Mouse (Mus musculus) hindbrain, embryonic 16.5 days (tissue): ENCODE results near the gene Reg3g. TPM values are rescaled to one million over a fixed set of nuclear protein-coding genes. Genes with fewer than 3 reads are reported as not detected.

Experiments used
- ATAC-seq: fragments of 200-750 bp; cut with Nextera tagmentation; 2 replicates; pipeline ENCODE4 v1.8.0; 2017; ENCODE audit warnings: moderate TSS enrichment, moderate library complexity
- H3K27ac ChIP-seq: fragments of 300-500 bp; sonication (generic); 2 replicates; pipeline ENCODE4 v1.5.1; 2014; ENCODE audit warnings: low read depth, mild to moderate bottlenecking, control low read depth, low read length, moderate library complexity
- H3K27me3 ChIP-seq: fragments of 300-500 bp; sonication (generic); replicated peaks from 2 replicates; pipeline ENCODE4 v1.6.1; 2014; ENCODE audit warnings: low read length; ENCODE audit not compliant: control insufficient read depth, insufficient read depth
- H3K36me3 ChIP-seq: fragments of 300-500 bp; sonication (generic); 2 replicates; pipeline ENCODE4 v1.6.1; 2014; ENCODE audit warnings: mild to moderate bottlenecking, low read length, moderate library complexity, mixed read lengths; ENCODE audit not compliant: control insufficient read depth, insufficient read depth
- H3K4me1 ChIP-seq: fragments of 300-500 bp; sonication (generic); 2 replicates; pipeline ENCODE4 v1.6.1; 2014; ENCODE audit warnings: low read depth, low read length; ENCODE audit not compliant: control insufficient read depth, insufficient read depth
- H3K4me2 ChIP-seq: fragments of 300-500 bp; sonication (generic); 2 replicates; pipeline ENCODE4 v1.6.1; 2014; ENCODE audit warnings: mild to moderate bottlenecking, low read length, control low read depth, moderate library complexity
- H3K4me3 ChIP-seq: fragments of 300-500 bp; sonication (generic); 2 replicates; pipeline ENCODE4 v1.5.1; 2014; ENCODE audit warnings: mild to moderate bottlenecking, low read length, control low read depth, moderate library complexity
- H3K9ac ChIP-seq: fragments of 300-500 bp; sonication (generic); 2 replicates; pipeline ENCODE4 v1.6.1; 2014; ENCODE audit warnings: low read depth, mild to moderate bottlenecking, control low read depth, low read length, moderate library complexity
- H3K9me3 ChIP-seq: fragments of 300-500 bp; sonication (generic); 2 replicates; pipeline ENCODE4 v1.6.1; 2014; ENCODE audit warnings: mild to moderate bottlenecking, low read length, moderate library complexity; ENCODE audit not compliant: control insufficient read depth
- WGBS: fragments of 180-500 bp; shearing (Covaris S2); extraction: QIAGEN DNeasy Blood & Tissue Kit; methylation state at CpG from one replicate; pipeline ENCODE4 v1.1.7; 2014; 5-methylcytosine and 5-hydroxymethylcytosine counted together
- polyA plus RNA-seq: library from polyadenylated mRNA; unstranded; fragments of >200 nt; fragmentation: Nextera tagmentation; extraction: Ambion mirVana; gene quantifications from 2 replicates; pipeline ENCODE4 v1.2.1, GENCODE M21; 2015

Gene Reg3g
- not detected in 2 replicates for polyA plus RNA-seq

DNA sequence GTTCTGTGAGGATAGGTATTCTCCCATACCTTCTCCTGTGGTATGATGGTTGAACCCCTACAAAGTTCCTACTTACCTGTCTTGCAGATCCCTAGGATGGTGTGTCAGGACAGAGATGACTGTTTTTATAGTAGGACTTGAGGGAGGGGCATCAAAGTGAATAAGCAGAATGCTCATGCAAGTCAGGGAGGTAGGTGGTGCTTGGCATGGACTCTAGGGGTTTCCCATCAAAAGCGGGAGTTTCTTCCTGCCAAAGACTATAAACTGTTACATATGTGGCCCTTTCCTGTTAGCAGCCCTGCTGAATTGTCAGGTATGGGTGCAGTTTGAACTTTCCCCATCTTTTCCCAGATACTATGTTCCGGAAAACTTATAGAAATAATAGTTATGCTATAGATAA is at the start of gene Reg3g:
Gene Reg3g (minus strand): TSS at position 101 of the 400 bp plus-strand sequence.
- Histone ChIP-seq H3K4me2 (no peak within 1 kb of the TSS), H3K27ac (no peak within 1 kb of the TSS), H3K4me1 (no peaks in the 10 kb centered on the region), H3K9me3 (no peaks in the 10 kb centered on the region), H3K36me3 (no peaks in the 10 kb centered on the region), H3K27me3 (no peaks in the 10 kb centered on the region), H3K4me3 (no peak within 1 kb of the TSS), H3K9ac (no peak within 1 kb of the TSS)
- ATAC-seq, result no peak
- 87% methylated on average over 2 of the region's 2 CpGs for WGBS

- Histone ChIP-seq H3K27ac (no peak overlapping the region), H3K9ac (no peak overlapping the region), H3K9me3 (no peaks in the 10 kb centered on the region), H3K27me3 (no peaks in the 10 kb centered on the region), H3K36me3 (no peaks in the 10 kb centered on the region), H3K4me1 (no peaks in the 10 kb centered on the region), H3K4me3 (no peak overlapping the region), H3K4me2 (no peak overlapping the region)
- WGBS, result 56% methylated on average over 3 of the region's 3 CpGs
- ATAC-seq, result no peak
Measured at GRCm38 (mm10) chr6:78515777-78516446, 47.2 kb upstream of the Reg3g start.

- no peak overlapping the region for H3K4me2 ChIP-seq
- H3K27me3 ChIP-seq, result no peaks in the 10 kb centered on the region
- H3K36me3 ChIP-seq, result no peaks in the 10 kb centered on the region
- no peak overlapping the region for H3K9ac ChIP-seq
- no peak overlapping the region for H3K4me3 ChIP-seq
- no peak overlapping the region for H3K27ac ChIP-seq
- H3K4me1 ChIP-seq, result no peaks in the 10 kb centered on the region
- WGBS, result 10% methylated on average over 3 of the region's 3 CpGs
- no peaks in the 10 kb centered on the region for H3K9me3 ChIP-seq
- peak; percentile 76 for ATAC-seq
Measured at GRCm38 (mm10) chr6:78512833-78513232, 44.2 kb upstream of the Reg3g start.

DNA sequence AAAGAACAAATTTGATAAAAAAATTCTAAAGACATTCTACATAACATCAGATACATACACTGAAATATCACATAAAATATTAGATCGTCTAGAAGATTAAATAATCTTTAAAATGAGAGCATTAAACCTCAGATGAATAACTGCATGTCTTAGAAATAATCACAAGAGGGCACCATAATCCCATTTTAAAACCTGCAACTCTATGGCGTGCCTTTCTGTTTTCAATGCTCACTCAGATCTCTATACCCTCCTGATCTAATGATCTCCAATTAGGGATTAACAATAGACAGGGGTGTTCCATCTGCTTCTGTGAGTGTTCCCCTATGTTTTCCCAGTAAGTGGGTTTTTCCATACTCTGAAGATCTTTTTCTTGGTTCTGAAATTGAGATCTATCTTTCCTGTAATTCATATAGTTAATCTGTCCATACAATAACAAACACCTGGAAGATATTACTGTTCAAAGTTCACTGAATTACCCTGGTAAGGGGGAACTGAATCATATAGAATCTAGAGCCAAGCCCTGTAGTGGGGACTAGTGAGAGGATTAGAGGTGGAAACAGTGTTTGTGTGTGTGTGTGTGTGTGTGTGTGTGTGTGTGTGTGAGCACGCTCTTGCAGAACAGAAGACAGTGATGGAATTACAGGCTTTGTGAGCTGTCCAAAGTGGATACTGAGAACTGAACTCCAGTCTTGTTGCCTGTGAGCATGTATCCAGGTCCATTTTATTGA is 41.7 kb upstream of the Reg3g start:
- Histone ChIP-seq H3K9me3 (no peaks in the 10 kb centered on the region), H3K27ac (no peak overlapping the region), H3K36me3 (no peaks in the 10 kb centered on the region), H3K9ac (no peak overlapping the region), H3K4me2 (no peak overlapping the region), H3K27me3 (no peaks in the 10 kb centered on the region), H3K4me1 (no peaks in the 10 kb centered on the region), H3K4me3 (no peak overlapping the region)
- 61% methylated on average over 3 of the region's 3 CpGs for WGBS
- no peak for ATAC-seq

DNA sequence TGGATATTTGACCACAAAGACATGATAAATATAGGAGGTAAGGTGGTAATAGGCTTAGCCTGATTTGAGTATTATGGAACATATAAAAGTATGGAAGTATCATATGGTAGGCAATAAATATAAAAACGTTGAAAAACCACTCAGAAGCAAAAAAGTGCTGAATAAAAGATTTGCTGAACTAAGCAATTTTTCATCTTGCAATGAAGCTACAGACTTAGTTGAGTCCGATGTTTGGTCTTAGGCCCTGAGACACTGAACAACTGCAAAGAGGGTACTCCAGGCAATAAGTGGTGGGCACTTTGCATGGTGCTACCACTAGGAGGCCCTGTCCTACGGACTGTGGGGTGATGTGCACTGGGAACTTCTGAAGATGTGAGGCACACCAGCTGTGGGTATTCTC is 37.1 kb upstream of the Reg3g start:
- H3K9me3 ChIP-seq, result no peaks in the 10 kb centered on the region
- H3K4me2 ChIP-seq, result no peak overlapping the region
- H3K27ac ChIP-seq, result no peak overlapping the region
- H3K9ac ChIP-seq, result no peak overlapping the region
- WGBS, result 67% methylated on average over 3 of the region's 3 CpGs
- H3K27me3 ChIP-seq, result no peaks in the 10 kb centered on the region
- no peaks in the 10 kb centered on the region for H3K36me3 ChIP-seq
- no peaks in the 10 kb centered on the region for H3K4me1 ChIP-seq
- no peak overlapping the region for H3K4me3 ChIP-seq
- ATAC-seq, result no peak

DNA sequence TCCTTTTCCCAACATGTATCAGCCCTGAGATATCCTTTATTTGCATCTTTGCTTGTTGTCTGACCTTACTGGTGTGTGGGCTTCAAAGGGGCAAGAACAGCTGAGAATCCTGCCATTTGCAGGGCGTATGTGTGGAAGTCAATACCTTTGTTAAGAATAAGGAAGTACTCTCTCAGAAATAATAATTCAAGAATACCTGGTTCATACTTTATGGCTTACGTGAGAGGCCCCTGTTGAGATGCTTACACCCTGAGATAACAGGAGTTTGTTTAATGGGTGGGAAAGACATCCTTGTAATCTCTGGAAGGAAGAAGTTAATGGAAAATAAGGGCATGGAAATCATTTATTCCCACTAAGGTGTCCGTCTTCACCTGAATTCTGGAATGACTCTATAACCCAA is 26.0 kb upstream of the Reg3g start:
- Histone ChIP-seq H3K4me3 (no peak overlapping the region), H3K27me3 (no peaks in the 10 kb centered on the region), H3K36me3 (no peaks in the 10 kb centered on the region), H3K9me3 (no peaks in the 10 kb centered on the region), H3K4me1 (no peaks in the 10 kb centered on the region), H3K4me2 (no peak overlapping the region), H3K9ac (no peak overlapping the region), H3K27ac (no peak overlapping the region)
- WGBS, result 92% methylated on average over 3 of the region's 3 CpGs
- no peak for ATAC-seq

DNA sequence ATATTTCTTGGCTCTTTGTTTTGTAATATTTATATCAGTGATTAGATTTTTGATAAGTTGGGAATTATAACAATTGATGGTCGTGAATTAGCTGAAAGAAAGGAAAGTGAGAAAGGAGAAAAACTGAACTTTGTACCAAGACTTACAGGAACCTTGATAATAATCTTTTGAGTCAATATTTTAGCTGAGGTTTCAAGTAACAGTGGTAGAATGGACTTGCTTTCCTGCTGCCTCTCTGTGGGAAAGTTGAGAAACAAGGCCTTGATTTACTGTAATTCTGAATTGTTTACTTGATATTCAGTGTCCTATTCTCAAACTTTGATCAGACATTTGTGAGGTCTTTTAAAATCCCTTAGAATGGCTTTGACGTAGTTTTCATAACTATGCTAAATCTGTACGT is 615 bp upstream of the Reg3g start:
- Histone ChIP-seq H3K9ac (no peak overlapping the region), H3K4me1 (no peaks in the 10 kb centered on the region), H3K36me3 (no peaks in the 10 kb centered on the region), H3K27ac (no peak overlapping the region), H3K9me3 (no peaks in the 10 kb centered on the region), H3K27me3 (no peaks in the 10 kb centered on the region), H3K4me2 (no peak overlapping the region), H3K4me3 (no peak overlapping the region)
- WGBS, result 86% methylated on average over 3 of the region's 3 CpGs
- ATAC-seq, result no peak

- Histone ChIP-seq H3K36me3 (no peaks in the 10 kb centered on the region), H3K9ac (no peak overlapping the region), H3K4me1 (no peaks in the 10 kb centered on the region), H3K9me3 (no peaks in the 10 kb centered on the region), H3K27ac (no peak overlapping the region), H3K4me2 (no peak overlapping the region), H3K4me3 (no peak overlapping the region), H3K27me3 (no peaks in the 10 kb centered on the region)
- ATAC-seq, result no peak
- 83% methylated on average over 2 of the region's 2 CpGs for WGBS
Measured at GRCm38 (mm10) chr6:78463266-78463665, 5.4 kb downstream of the Reg3g start.

GRCm38 (mm10) chr6:78462360-78462759 is 6.3 kb downstream of the Reg3g start:
- H3K4me3 ChIP-seq, result no peak overlapping the region
- no peaks in the 10 kb centered on the region for H3K9me3 ChIP-seq
- no peak overlapping the region for H3K27ac ChIP-seq
- H3K36me3 ChIP-seq, result no peaks in the 10 kb centered on the region
- ATAC-seq, result no peak
- no peaks in the 10 kb centered on the region for H3K4me1 ChIP-seq
- no peak overlapping the region for H3K9ac ChIP-seq
- H3K27me3 ChIP-seq, result no peaks in the 10 kb centered on the region
- H3K4me2 ChIP-seq, result no peak overlapping the region
- WGBS, result 86% methylated on average over 2 of the region's 2 CpGs
